Mouse (Mus musculus) kidney, embryonic 16.5 days (tissue): ENCODE data around the gene Mogat2. TPM values are rescaled to one million over a fixed set of nuclear protein-coding genes. Genes with fewer than 3 reads are reported as not detected.

Experiments
- ATAC-seq: fragments of 200-750 bp; cut with Nextera tagmentation; 2 replicates; pipeline ENCODE4 v1.8.0; 2017; ENCODE audit warnings: moderate TSS enrichment; ENCODE audit not compliant: low FRiP score, low TSS enrichment
- H3K27ac ChIP-seq: fragments of 300-500 bp; sonication (generic); 2 replicates; pipeline ENCODE4 v1.5.1; 2014; ENCODE audit warnings: low read length
- H3K27me3 ChIP-seq: fragments of 300-500 bp; sonication (generic); 2 replicates; pipeline ENCODE4 v1.6.1; 2014; ENCODE audit warnings: low read length, control low read depth, mixed read lengths; ENCODE audit not compliant: insufficient read depth
- H3K36me3 ChIP-seq: fragments of 300-500 bp; sonication (generic); 2 replicates; pipeline ENCODE4 v1.6.1; 2014; ENCODE audit warnings: low read length, control low read depth, mixed read lengths; ENCODE audit not compliant: insufficient read depth
- H3K4me1 ChIP-seq: fragments of 300-500 bp; sonication (generic); 2 replicates; pipeline ENCODE4 v1.6.1; 2014; ENCODE audit warnings: low read length, control low read depth, mixed read lengths; ENCODE audit not compliant: insufficient read depth
- H3K4me2 ChIP-seq: fragments of 300-500 bp; sonication (generic); replicated peaks from 2 replicates; pipeline ENCODE4 v1.6.1; 2014; ENCODE audit warnings: low read depth, low read length
- H3K4me3 ChIP-seq: fragments of 300-500 bp; sonication (generic); 2 replicates; pipeline ENCODE4 v1.5.1; 2014; ENCODE audit warnings: mild to moderate bottlenecking, low read length
- H3K9ac ChIP-seq: fragments of 300-500 bp; sonication (generic); replicated peaks from 2 replicates; pipeline ENCODE4 v1.6.1; 2014; ENCODE audit warnings: low read length
- H3K9me3 ChIP-seq: fragments of 300-500 bp; sonication (generic); 2 replicates; pipeline ENCODE4 v1.6.1; 2016; ENCODE audit warnings: low read length, control low read depth
- WGBS: fragments of 180-500 bp; shearing (Covaris S2); extraction: QIAGEN DNeasy Blood & Tissue Kit; methylation state at CpG from one replicate; pipeline ENCODE4 v1.1.7; 2014; 5-methylcytosine and 5-hydroxymethylcytosine counted together
- polyA plus RNA-seq: library from polyadenylated mRNA; unstranded; fragments of >200 nt; fragmentation: Nextera tagmentation; extraction: Ambion mirVana; gene quantifications from 2 replicates; pipeline ENCODE4 v1.2.1, GENCODE M21; 2015

Gene Mogat2
- polyA plus RNA-seq, 1 experiment from 2014 or later: 14.9 TPM

DNA sequence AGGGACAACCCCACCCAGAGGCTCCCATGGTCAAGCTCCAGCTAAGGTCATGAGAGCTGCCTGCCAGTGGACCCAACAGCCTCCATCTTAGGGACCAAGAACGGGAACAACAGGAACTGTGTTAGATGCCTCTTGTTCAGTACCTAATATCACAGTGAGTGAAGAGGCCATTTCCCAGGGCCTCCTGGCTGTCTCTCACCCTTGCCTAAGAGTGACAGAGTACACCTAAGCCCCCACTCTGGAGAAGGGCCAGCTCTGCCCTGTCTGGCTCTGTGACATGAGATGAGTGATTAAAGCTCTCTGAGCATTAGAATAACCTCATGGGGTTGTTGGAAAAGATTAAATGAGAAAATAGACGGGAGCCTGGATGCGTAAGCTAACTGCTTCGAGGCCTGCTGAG, 64.4 kb downstream of the Mogat2 start:
- Histone ChIP-seq H3K4me1 (peaks cover 13% of the 10 kb centered on the region; the same call in 1 of the 2 replicates), H3K9ac (no peak overlapping the region), H3K27me3 (no peaks in the 10 kb centered on the region), H3K4me3 (no peak overlapping the region), H3K36me3 (no peaks in the 10 kb centered on the region), H3K27ac (no peak overlapping the region), H3K9me3 (no peaks in the 10 kb centered on the region), H3K4me2 (no peak overlapping the region)
- 89% methylated on average over 4 of the region's 4 CpGs for WGBS
- ATAC-seq: no peak

DNA sequence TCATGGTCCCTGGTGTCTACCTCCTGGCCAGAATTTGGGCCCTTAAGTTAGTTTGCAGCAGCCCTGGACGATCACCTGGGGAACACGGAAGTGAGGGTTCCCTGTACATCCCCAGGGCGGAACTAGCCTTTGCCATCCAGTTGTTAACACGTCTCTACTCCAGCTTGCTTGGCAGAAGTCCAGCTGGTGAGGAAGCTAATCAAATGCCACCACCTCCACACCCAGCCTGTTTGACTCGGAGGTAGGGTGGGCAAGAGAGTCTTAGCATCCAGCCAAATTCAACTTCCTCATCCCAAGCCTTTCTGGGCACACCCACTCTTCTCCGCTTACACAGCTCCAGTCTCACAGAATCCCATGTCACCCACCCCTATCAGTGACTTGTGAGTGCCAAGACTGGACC, 65.5 kb downstream of the Mogat2 start:
- no peaks in the 10 kb centered on the region for H3K9me3 ChIP-seq
- H3K4me3 ChIP-seq: no peak overlapping the region
- no peak overlapping the region for H3K9ac ChIP-seq
- peaks cover 20% of the 10 kb centered on the region; the same call in 1 of the 2 replicates for H3K4me1 ChIP-seq
- 74% methylated on average over 6 of the region's 6 CpGs for WGBS
- H3K36me3 ChIP-seq: no peaks in the 10 kb centered on the region
- no peaks in the 10 kb centered on the region for H3K27me3 ChIP-seq
- no peak overlapping the region for H3K27ac ChIP-seq
- no peak for ATAC-seq
- H3K4me2 ChIP-seq: no peak overlapping the region

GRCm38 (mm10) chr7:99171730-99172463, 66.5 kb downstream of the Mogat2 start:
- WGBS: 45% methylated on average over 10 of the region's 10 CpGs

DNA sequence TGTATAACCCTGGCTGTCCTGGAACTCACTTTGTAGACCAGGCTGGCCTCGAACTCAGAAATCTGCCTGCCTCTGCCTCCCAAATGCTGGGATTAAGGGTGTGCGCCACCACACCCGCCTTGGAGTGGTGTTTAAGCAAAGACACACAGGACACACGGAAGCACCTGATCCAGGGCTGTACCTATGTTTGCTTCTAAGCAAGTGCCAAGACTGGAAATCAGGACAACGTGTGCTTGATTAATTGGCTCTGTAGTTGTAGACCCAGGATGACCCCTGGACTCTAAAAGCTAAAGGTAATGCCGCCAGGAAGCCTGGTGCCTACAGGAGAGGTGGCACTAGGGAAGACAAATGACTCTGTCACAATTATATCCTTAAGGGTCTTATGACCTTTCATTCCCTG, 67.9 kb downstream of the Mogat2 start:
- no peak for ATAC-seq
- Histone ChIP-seq H3K27ac (no peak overlapping the region), H3K4me3 (no peak overlapping the region), H3K4me2 (no peak overlapping the region), H3K27me3 (no peaks in the 10 kb centered on the region), H3K4me1 (peaks cover 22% of the 10 kb centered on the region; the same call in 1 of the 2 replicates), H3K9ac (no peak overlapping the region), H3K9me3 (no peaks in the 10 kb centered on the region), H3K36me3 (no peaks in the 10 kb centered on the region)
- WGBS: 90% methylated on average over 6 of the region's 6 CpGs

More at GRCm38 (mm10) chr7:99171730-99172463, 66.5 kb downstream of the Mogat2 start:
- no peak overlapping the region for H3K4me2 ChIP-seq
- no peak overlapping the region for H3K4me3 ChIP-seq
- no peaks in the 10 kb centered on the region for H3K36me3 ChIP-seq
- no peaks in the 10 kb centered on the region for H3K27me3 ChIP-seq
- no peak for ATAC-seq
- peaks cover 22% of the 10 kb centered on the region; the same call in 1 of the 2 replicates for H3K4me1 ChIP-seq
- no peaks in the 10 kb centered on the region for H3K9me3 ChIP-seq
- no peak overlapping the region for H3K27ac ChIP-seq
- 0 out of 2 replicates have a peak overlapping the region, but pooled peaks have one; percentile 5 for H3K9ac ChIP-seq

DNA sequence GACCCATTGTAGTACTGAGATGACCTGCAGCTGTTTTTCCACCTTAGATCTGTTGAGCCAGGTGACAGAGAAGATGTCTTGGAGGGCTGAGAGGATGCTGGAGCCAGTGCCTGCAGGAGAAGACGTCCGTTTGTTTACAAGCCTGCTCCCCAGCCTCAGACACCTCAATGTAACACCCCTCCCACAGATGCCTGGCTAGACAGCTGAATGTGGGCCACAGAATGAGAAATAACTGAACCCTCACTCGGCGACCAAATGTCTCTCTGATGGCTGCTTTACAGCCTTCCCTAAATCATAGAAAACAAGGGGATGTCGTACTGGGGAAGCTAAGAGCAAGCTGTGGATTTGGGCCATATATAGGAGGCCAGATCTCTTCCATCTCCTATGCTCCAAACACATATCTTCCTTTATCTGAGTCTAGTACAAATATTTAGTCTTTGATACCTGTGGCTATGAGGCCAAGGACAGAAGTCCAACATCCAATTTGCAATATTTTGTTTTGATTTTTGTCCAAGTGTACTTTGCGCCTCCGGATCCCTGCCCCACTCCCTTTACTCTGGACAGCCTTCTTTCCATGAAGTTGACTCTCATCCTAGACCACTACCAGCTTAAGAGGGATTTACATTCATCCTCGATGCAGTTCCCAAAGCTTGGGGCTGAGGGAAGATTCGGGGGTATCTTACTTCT, 68.6 kb downstream of the Mogat2 start:
- no peaks in the 10 kb centered on the region for H3K27me3 ChIP-seq
- no peak for ATAC-seq
- no peak overlapping the region for H3K4me2 ChIP-seq
- WGBS: 64% methylated on average over 9 of the region's 9 CpGs
- no peaks in the 10 kb centered on the region for H3K36me3 ChIP-seq
- no peak overlapping the region for H3K4me3 ChIP-seq
- H3K9ac ChIP-seq: no peak overlapping the region
- H3K4me1 ChIP-seq: peaks cover 16% of the 10 kb centered on the region; the same call in 1 of the 2 replicates
- H3K27ac ChIP-seq: no peak overlapping the region
- H3K9me3 ChIP-seq: no peaks in the 10 kb centered on the region

Other genes starting within 250 kb of the Mogat2 start
- gene Uvrag, start 97.5 kb downstream of the Mogat2 start, polyA plus RNA-seq: 16.6 and 18.7 TPM in 2 replicates
- gene Dgat2, start 55.9 kb downstream of the Mogat2 start, polyA plus RNA-seq: 41.6 and 43.4 TPM in 2 replicates
- 1.7 and 2.1 TPM in 2 replicates for gene Map6, start 28.8 kb upstream of the Mogat2 start, polyA plus RNA-seq
- 1,752 and 1,857 TPM in 2 replicates for gene Serpinh1, start 114.6 kb upstream of the Mogat2 start, polyA plus RNA-seq
- gene Gdpd5, start 142.8 kb upstream of the Mogat2 start, polyA plus RNA-seq: 20.5 TPM in 2 replicates
- gene Klhl35, start 227.4 kb upstream of the Mogat2 start, polyA plus RNA-seq: 0.66 and 0.75 TPM in 2 replicates
- gene Rps3, start 245.1 kb upstream of the Mogat2 start, polyA plus RNA-seq: 746 and 752 TPM in 2 replicates